Mouse (Mus musculus): ENCODE data around the gene Dstn. TPM values are rescaled to one million over a fixed set of nuclear protein-coding genes. Genes with fewer than 3 reads are reported as not detected.

The Dstn gene
- total RNA-seq, 2 experiments from 2014 or later = 57.0 to 102 TPM

- no peak for ATAC-seq (replicated peaks; ENCODE audit: low FRiP score, low TSS enrichment, poor library complexity, severe bottlenecking)
These were observed 35.3 kb downstream of the Dstn start for GRCm38 (mm10) chr2:143950290-143951027.

- ATAC-seq (replicated peaks; ENCODE audit: low FRiP score, low TSS enrichment, poor library complexity, severe bottlenecking) = no peak
These were observed 35.9 kb downstream of the Dstn start for GRCm38 (mm10) chr2:143951028-143951420.

GRCm38 (mm10) chr2:143951546-143952315 lies 36.6 kb downstream of the Dstn start:
- ATAC-seq (replicated peaks; ENCODE audit: low FRiP score, low TSS enrichment, poor library complexity, severe bottlenecking) = no peak

GRCm38 (mm10) chr2:143953944-143954343 lies 38.8 kb downstream of the Dstn start:
- no peak for ATAC-seq (replicated peaks; ENCODE audit: low FRiP score, low TSS enrichment, poor library complexity, severe bottlenecking)

- ATAC-seq (replicated peaks; ENCODE audit: low FRiP score, low TSS enrichment, poor library complexity, severe bottlenecking) = no peak
These were observed 39.9 kb downstream of the Dstn start for GRCm38 (mm10) chr2:143955004-143955403.

- ATAC-seq (replicated peaks; ENCODE audit: low FRiP score, low TSS enrichment, poor library complexity, severe bottlenecking) = no peak
These were observed 40.6 kb downstream of the Dstn start for GRCm38 (mm10) chr2:143955746-143956145.

GRCm38 (mm10) chr2:143962192-143962591 lies 47.1 kb downstream of the Dstn start:
- no peak for ATAC-seq (replicated peaks; ENCODE audit: low FRiP score, low TSS enrichment, poor library complexity, severe bottlenecking)

GRCm38 (mm10) chr2:143963318-143963717 lies 48.2 kb downstream of the Dstn start:
- ATAC-seq (replicated peaks; ENCODE audit: low FRiP score, low TSS enrichment, poor library complexity, severe bottlenecking) = no peak

GRCm38 (mm10) chr2:143969260-143969659 lies 54.1 kb downstream of the Dstn start:
- ATAC-seq (replicated peaks; ENCODE audit: low FRiP score, low TSS enrichment, poor library complexity, severe bottlenecking) = no peak

- no peak for ATAC-seq (replicated peaks; ENCODE audit: low FRiP score, low TSS enrichment, poor library complexity, severe bottlenecking)
These were observed 55.7 kb downstream of the Dstn start for GRCm38 (mm10) chr2:143970841-143971240.

GRCm38 (mm10) chr2:143971887-143972286 lies 56.8 kb downstream of the Dstn start:
- no peak for ATAC-seq (replicated peaks; ENCODE audit: low FRiP score, low TSS enrichment, poor library complexity, severe bottlenecking)

GRCm38 (mm10) chr2:143973161-143973560 lies 58.0 kb downstream of the Dstn start:
- ATAC-seq (replicated peaks; ENCODE audit: low FRiP score, low TSS enrichment, poor library complexity, severe bottlenecking) = no peak

GRCm38 (mm10) chr2:143975146-143975649 lies 60.1 kb downstream of the Dstn start:
- no peak for ATAC-seq (replicated peaks; ENCODE audit: low FRiP score, low TSS enrichment, poor library complexity, severe bottlenecking)

GRCm38 (mm10) chr2:143978444-143979147 lies 63.5 kb downstream of the Dstn start:
- no peak for ATAC-seq (replicated peaks; ENCODE audit: low FRiP score, low TSS enrichment, poor library complexity, severe bottlenecking)

GRCm38 (mm10) chr2:143980781-143981398 lies 65.8 kb downstream of the Dstn start:
- peak; percentile 85 for ATAC-seq (replicated peaks; ENCODE audit: low FRiP score, low TSS enrichment, poor library complexity, severe bottlenecking)

- no peak for ATAC-seq (replicated peaks; ENCODE audit: low FRiP score, low TSS enrichment, poor library complexity, severe bottlenecking)
These were observed 67.0 kb downstream of the Dstn start for GRCm38 (mm10) chr2:143982152-143982551.

- ATAC-seq (replicated peaks; ENCODE audit: low FRiP score, low TSS enrichment, poor library complexity, severe bottlenecking) = no peak
These were observed 67.8 kb downstream of the Dstn start for GRCm38 (mm10) chr2:143982901-143983300.

- no peak for ATAC-seq (replicated peaks; ENCODE audit: low FRiP score, low TSS enrichment, poor library complexity, severe bottlenecking)
These were observed 68.4 kb downstream of the Dstn start for GRCm38 (mm10) chr2:143983482-143983881.

GRCm38 (mm10) chr2:143987485-143987884 lies 72.4 kb downstream of the Dstn start:
- no peak for ATAC-seq (replicated peaks; ENCODE audit: low FRiP score, low TSS enrichment, poor library complexity, severe bottlenecking)

- ATAC-seq (replicated peaks; ENCODE audit: low FRiP score, low TSS enrichment, poor library complexity, severe bottlenecking) = no peak
These were observed 72.9 kb downstream of the Dstn start for GRCm38 (mm10) chr2:143988016-143988415.

All from megakaryocyte-erythroid progenitor cell, adult 5-6 weeks (primary cell).